Mouse (Mus musculus) small intestine, adult 2 months (tissue): ENCODE measurements around the gene Dusp19.

Source experiments
- CTCF ChIP-seq: fragments of 200-500 bp; IDR thresholded peaks from 2 replicates; pipeline ENCODE4 v1.5.1; 2012; ENCODE audit warnings: low read depth, mild to moderate bottlenecking, control low read depth, inconsistent platforms, low read length, moderate library complexity, mixed read lengths; ENCODE audit not compliant: insufficient replicate concordance, insufficient read length; ENCODE audit errors: extremely low read depth
- POLR2A ChIP-seq: fragments of 200-500 bp; IDR thresholded peaks from 2 replicates; pipeline ENCODE4 v1.6.1; 2012; ENCODE audit warnings: low read depth, mild to moderate bottlenecking, control low read depth, inconsistent platforms, low read length, moderate library complexity

DNA sequence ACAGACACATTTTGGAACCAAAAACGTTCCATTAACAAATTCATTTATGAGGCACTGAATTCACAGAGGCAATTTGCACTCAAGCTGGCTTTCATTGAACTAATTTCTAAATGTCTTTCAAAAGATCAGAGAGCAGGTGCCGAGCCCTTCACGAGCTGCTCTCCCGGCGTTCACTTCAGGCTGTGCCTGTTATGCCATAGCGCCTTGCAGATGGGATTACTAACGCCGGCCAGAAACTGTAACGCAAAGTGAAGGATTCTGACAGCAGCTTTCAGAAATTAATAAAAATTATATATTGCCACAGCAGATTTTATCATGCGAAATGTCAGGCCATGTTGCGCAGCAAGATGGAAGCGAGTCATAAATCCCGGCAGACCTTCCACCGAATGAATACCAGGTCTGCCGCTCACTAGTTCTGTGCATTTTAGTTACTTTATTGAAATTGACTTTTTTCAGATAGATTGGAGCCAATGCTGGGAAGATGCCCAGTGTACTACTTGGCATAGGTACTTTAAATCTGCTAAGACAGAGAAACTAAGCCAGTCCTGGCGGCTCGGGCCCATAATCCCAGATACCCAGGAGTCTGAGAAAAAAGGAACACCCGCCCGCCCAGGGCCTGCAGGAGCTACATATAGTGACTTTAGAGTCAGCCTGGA lies 12.9 kb upstream of the Dusp19 start:
- no peak for TF ChIP-seq POLR2A
- no peak for TF ChIP-seq CTCF
